Mouse (Mus musculus): ENCODE data around the gene Brinp1. TPM values are rescaled to one million over a fixed set of nuclear protein-coding genes. Genes with fewer than 3 reads are reported as not detected.

Brinp1 gene
- polyA plus RNA-seq, 1 experiment from 2014 or later, result 0.22 TPM

GRCm38 (mm10) chr4:68788477-68788999 is 165.7 kb downstream of the Brinp1 start:
- H3K9me3 ChIP-seq (replicated peaks; ENCODE audit: control insufficient read depth, low read length), result no peaks in the 10 kb centered on the region
- H3K36me3 ChIP-seq (ENCODE audit: control insufficient read depth, insufficient read depth), result no peaks in the 10 kb centered on the region
- WGBS (ENCODE audit: insufficient replicate concordance), result 44% methylated on average over 4 of the region's 4 CpGs
- H3K4me2 ChIP-seq (ENCODE audit: low read depth, low read length), result no peak overlapping the region
- no peak overlapping the region for H3K4me3 ChIP-seq (ENCODE audit: low read depth, low read length)
- no peak overlapping the region for H3K27ac ChIP-seq (ENCODE audit: low read length)
- H3K27me3 ChIP-seq (ENCODE audit: control insufficient read depth, insufficient read depth, low read depth, low read length), result no peaks in the 10 kb centered on the region
- no peaks in the 10 kb centered on the region for H3K4me1 ChIP-seq (ENCODE audit: control insufficient read depth, low read depth, low read length)
- ATAC-seq (ENCODE audit: low read depth), result no peak
- no peak overlapping the region for H3K9ac ChIP-seq (ENCODE audit: low read depth, low read length)

GRCm38 (mm10) chr4:68787642-68788041 is 166.6 kb downstream of the Brinp1 start:
- no peaks in the 10 kb centered on the region for H3K27me3 ChIP-seq (ENCODE audit: control insufficient read depth, insufficient read depth, low read depth, low read length)
- no peaks in the 10 kb centered on the region for H3K9me3 ChIP-seq (replicated peaks; ENCODE audit: control insufficient read depth, low read length)
- H3K4me1 ChIP-seq (ENCODE audit: control insufficient read depth, low read depth, low read length), result no peaks in the 10 kb centered on the region
- ATAC-seq (ENCODE audit: low read depth), result no peak
- no peak overlapping the region for H3K4me3 ChIP-seq (ENCODE audit: low read depth, low read length)
- H3K36me3 ChIP-seq (ENCODE audit: control insufficient read depth, insufficient read depth), result no peaks in the 10 kb centered on the region
- no peak overlapping the region for H3K4me2 ChIP-seq (ENCODE audit: low read depth, low read length)
- WGBS (ENCODE audit: insufficient replicate concordance), result 37% methylated on average over 2 of the region's 2 CpGs
- H3K27ac ChIP-seq (ENCODE audit: low read length), result no peak overlapping the region
- H3K9ac ChIP-seq (ENCODE audit: low read depth, low read length), result no peak overlapping the region

- H3K9me3 ChIP-seq (replicated peaks; ENCODE audit: control insufficient read depth, low read length), result no peaks in the 10 kb centered on the region
- H3K27ac ChIP-seq (ENCODE audit: low read length), result no peak overlapping the region
- 54% methylated on average over 5 of the region's 5 CpGs for WGBS (ENCODE audit: insufficient replicate concordance)
- H3K4me3 ChIP-seq (ENCODE audit: low read depth, low read length), result no peak overlapping the region
- ATAC-seq (ENCODE audit: low read depth), result no peak
- H3K4me2 ChIP-seq (ENCODE audit: low read depth, low read length), result no peak overlapping the region
- no peaks in the 10 kb centered on the region for H3K4me1 ChIP-seq (ENCODE audit: control insufficient read depth, low read depth, low read length)
- H3K27me3 ChIP-seq (ENCODE audit: control insufficient read depth, insufficient read depth, low read depth, low read length), result no peaks in the 10 kb centered on the region
- no peak overlapping the region for H3K9ac ChIP-seq (ENCODE audit: low read depth, low read length)
- no peaks in the 10 kb centered on the region for H3K36me3 ChIP-seq (ENCODE audit: control insufficient read depth, insufficient read depth)
Measured at GRCm38 (mm10) chr4:68768256-68768655, 185.9 kb downstream of the Brinp1 start.

- no peak overlapping the region for H3K4me2 ChIP-seq (ENCODE audit: low read depth, low read length)
- H3K36me3 ChIP-seq (ENCODE audit: control insufficient read depth, insufficient read depth), result no peaks in the 10 kb centered on the region
- H3K4me3 ChIP-seq (ENCODE audit: low read depth, low read length), result no peak overlapping the region
- no peaks in the 10 kb centered on the region for H3K27me3 ChIP-seq (ENCODE audit: control insufficient read depth, insufficient read depth, low read depth, low read length)
- no peaks in the 10 kb centered on the region for H3K9me3 ChIP-seq (replicated peaks; ENCODE audit: control insufficient read depth, low read length)
- WGBS (ENCODE audit: insufficient replicate concordance), result 52% methylated on average over 5 of the region's 5 CpGs
- H3K4me1 ChIP-seq (ENCODE audit: control insufficient read depth, low read depth, low read length), result no peaks in the 10 kb centered on the region
- H3K27ac ChIP-seq (ENCODE audit: low read length), result no peak overlapping the region
- no peak for ATAC-seq (ENCODE audit: low read depth)
- no peak overlapping the region for H3K9ac ChIP-seq (ENCODE audit: low read depth, low read length)
Measured at GRCm38 (mm10) chr4:68767393-68767792, 186.8 kb downstream of the Brinp1 start.

- H3K9me3 ChIP-seq (replicated peaks; ENCODE audit: control insufficient read depth, low read length), result no peaks in the 10 kb centered on the region
- no peak overlapping the region for H3K9ac ChIP-seq (ENCODE audit: low read depth, low read length)
- WGBS (ENCODE audit: insufficient replicate concordance), result 72% methylated on average over 12 of the region's 12 CpGs
- H3K27ac ChIP-seq (ENCODE audit: low read length), result no peak overlapping the region
- H3K27me3 ChIP-seq (ENCODE audit: control insufficient read depth, insufficient read depth, low read depth, low read length), result no peaks in the 10 kb centered on the region
- no peak for ATAC-seq (ENCODE audit: low read depth)
- no peaks in the 10 kb centered on the region for H3K4me1 ChIP-seq (ENCODE audit: control insufficient read depth, low read depth, low read length)
- no peak overlapping the region for H3K4me3 ChIP-seq (ENCODE audit: low read depth, low read length)
- no peaks in the 10 kb centered on the region for H3K36me3 ChIP-seq (ENCODE audit: control insufficient read depth, insufficient read depth)
- H3K4me2 ChIP-seq (ENCODE audit: low read depth, low read length), result no peak overlapping the region
Measured at GRCm38 (mm10) chr4:68765772-68766573, 188.2 kb downstream of the Brinp1 start.

GRCm38 (mm10) chr4:68764937-68765336 is 189.3 kb downstream of the Brinp1 start:
- Histone ChIP-seq H3K4me3 (ENCODE audit: low read depth, low read length) (no peak overlapping the region), H3K36me3 (ENCODE audit: control insufficient read depth, insufficient read depth) (no peaks in the 10 kb centered on the region), H3K9me3 (replicated peaks; ENCODE audit: control insufficient read depth, low read length) (no peaks in the 10 kb centered on the region), H3K27ac (ENCODE audit: low read length) (no peak overlapping the region), H3K9ac (ENCODE audit: low read depth, low read length) (no peak overlapping the region), H3K4me1 (ENCODE audit: control insufficient read depth, low read depth, low read length) (no peaks in the 10 kb centered on the region), H3K4me2 (ENCODE audit: low read depth, low read length) (no peak overlapping the region), H3K27me3 (ENCODE audit: control insufficient read depth, insufficient read depth, low read depth, low read length) (no peaks in the 10 kb centered on the region)
- ATAC-seq (ENCODE audit: low read depth), result no peak
- 61% methylated on average over 2 of the region's 2 CpGs for WGBS (ENCODE audit: insufficient replicate concordance)

- no peak overlapping the region for H3K9ac ChIP-seq (ENCODE audit: low read depth, low read length)
- 13% methylated on average over 1 of the region's 1 CpGs for WGBS (ENCODE audit: insufficient replicate concordance)
- no peaks in the 10 kb centered on the region for H3K27me3 ChIP-seq (ENCODE audit: control insufficient read depth, insufficient read depth, low read depth, low read length)
- H3K4me2 ChIP-seq (ENCODE audit: low read depth, low read length), result no peak overlapping the region
- no peak overlapping the region for H3K27ac ChIP-seq (ENCODE audit: low read length)
- ATAC-seq (ENCODE audit: low read depth), result no peak
- no peaks in the 10 kb centered on the region for H3K9me3 ChIP-seq (replicated peaks; ENCODE audit: control insufficient read depth, low read length)
- no peak overlapping the region for H3K4me3 ChIP-seq (ENCODE audit: low read depth, low read length)
- no peaks in the 10 kb centered on the region for H3K36me3 ChIP-seq (ENCODE audit: control insufficient read depth, insufficient read depth)
- H3K4me1 ChIP-seq (ENCODE audit: control insufficient read depth, low read depth, low read length), result no peaks in the 10 kb centered on the region
Measured at GRCm38 (mm10) chr4:68720983-68721382, 233.2 kb downstream of the Brinp1 start.
